Mouse (Mus musculus): ENCODE measurements at regions not wholly inside any gene's neighbourhood (a gene's known extent, or its start where the extent isn't known, plus 50 kb on each side); places are given as distances from the start of the nearest gene placed in this dataset.

DNA sequence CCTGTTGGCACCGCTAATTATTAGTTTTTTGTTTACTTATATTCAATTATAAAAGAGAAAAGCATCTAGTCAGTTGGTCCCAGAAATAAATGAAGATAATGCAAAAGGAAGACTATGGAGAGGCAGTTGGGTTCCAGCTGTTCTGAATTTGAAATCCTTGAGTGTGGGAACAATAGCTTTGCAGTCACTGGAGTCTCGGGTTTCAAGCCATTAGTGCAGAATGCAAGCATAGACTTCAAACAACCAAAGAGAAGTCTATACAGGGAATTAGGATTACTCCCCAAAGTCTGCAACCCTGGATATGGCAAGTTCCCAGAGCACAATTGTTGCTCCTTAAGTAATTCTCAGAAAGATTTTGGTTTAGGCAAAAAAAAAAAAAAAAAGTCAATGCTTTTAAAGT is 67.9 kb upstream of the Igfbp3 start:
- no peak for TF ChIP-seq POLR2A (IDR thresholded peaks at IDR 0.05; ENCODE audit: extremely low read depth, insufficient read depth, low read length)
- no peak for TF ChIP-seq CTCF (IDR thresholded peaks at IDR 0.05; ENCODE audit: extremely low read depth, insufficient read depth, low read length)

All from cortical plate, adult 2 months (tissue).